Mouse (Mus musculus): Measurements from ENCODE around the gene Fcgr2b. TPM values are rescaled to one million over a fixed set of nuclear protein-coding genes. Genes with fewer than 3 reads are reported as not detected.

Fcgr2b gene
- polyA plus RNA-seq, 1 experiment from 2014 or later, result 0.59 TPM

DNA sequence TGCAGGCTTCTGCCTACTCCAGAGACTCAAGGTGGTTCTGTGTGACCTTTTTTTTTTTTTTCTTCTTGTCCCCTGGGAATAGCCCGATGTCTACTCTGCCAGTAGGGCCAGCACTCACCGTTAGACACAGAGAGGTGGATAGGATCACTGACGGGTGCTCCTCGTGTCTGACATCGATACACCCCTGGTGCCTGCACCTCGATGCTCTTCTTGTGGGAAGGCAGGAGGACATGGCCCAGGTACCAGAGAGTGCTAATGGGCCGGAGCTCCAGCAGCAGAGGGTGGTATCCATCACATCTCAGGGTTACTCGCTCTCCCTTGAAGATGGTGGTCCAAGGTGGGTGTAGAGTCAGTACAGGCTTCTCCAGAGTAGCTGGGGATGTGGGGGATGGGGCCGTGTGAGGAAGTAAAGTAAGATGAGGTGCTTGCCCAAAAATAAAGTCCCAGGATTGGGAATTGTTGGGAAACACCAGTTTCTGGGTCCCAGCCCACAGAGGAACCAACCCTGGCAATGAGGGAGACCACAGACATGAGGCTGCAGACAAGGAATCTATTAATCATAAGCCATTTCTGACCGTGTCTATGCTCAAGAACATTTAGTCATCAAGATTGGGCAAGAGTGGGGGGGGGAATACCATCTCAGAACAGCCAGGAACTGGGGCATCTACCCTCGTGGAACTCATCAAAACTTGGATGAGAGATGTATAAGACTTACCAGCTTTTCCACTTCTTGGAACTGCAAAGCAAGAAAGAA, 64.3 kb downstream of the Fcgr2b start:
- WGBS (ENCODE audit: insufficient replicate concordance), result 73% methylated on average over 11 of the region's 11 CpGs
- no peak overlapping the region for H3K4me2 ChIP-seq
- peaks cover 42% of the 10 kb centered on the region for H3K27me3 ChIP-seq (ENCODE audit: control insufficient read depth, insufficient read depth, low read length)
- no peak overlapping the region for H3K27ac ChIP-seq (ENCODE audit: low read depth, low read length)
- H3K4me1 ChIP-seq (ENCODE audit: control insufficient read depth, insufficient read depth, low read length), result peaks cover 5% of the 10 kb centered on the region
- no peak for ATAC-seq (replicated peaks; ENCODE audit: insufficient number of reproducible peaks, low FRiP score, low TSS enrichment)
- H3K9ac ChIP-seq (ENCODE audit: low read depth, low read length), result no peak overlapping the region
- H3K36me3 ChIP-seq (ENCODE audit: control insufficient read depth, insufficient read depth, low read length), result no peaks in the 10 kb centered on the region
- no peak overlapping the region for H3K4me3 ChIP-seq (ENCODE audit: low read depth, low read length)
- H3K9me3 ChIP-seq (replicated peaks; ENCODE audit: control insufficient read depth, low read length), result no peaks in the 10 kb centered on the region

Other genes with a start within 250 kb of the Fcgr2b start
- 13.7 and 17.0 TPM in 2 replicates for gene Atf6, start 108.8 kb downstream of the Fcgr2b start, polyA plus RNA-seq (2014; fragmentation: Nextera tagmentation; extraction: Ambion mirVana)
- 0.38 and 0.66 TPM in 2 replicates for gene Gm26620, start 91.5 kb downstream of the Fcgr2b start, polyA plus RNA-seq (2014; fragmentation: Nextera tagmentation; extraction: Ambion mirVana)
- gene Dusp12, start 91.0 kb downstream of the Fcgr2b start, polyA plus RNA-seq (2014; fragmentation: Nextera tagmentation; extraction: Ambion mirVana), result 25.6 and 28.0 TPM in 2 replicates
- gene Fcrlb, start 63.6 kb downstream of the Fcgr2b start, polyA plus RNA-seq (2014; fragmentation: Nextera tagmentation; extraction: Ambion mirVana), result not detected in 2 replicates
- gene Fcrla, start 49.0 kb downstream of the Fcgr2b start, polyA plus RNA-seq (2014; fragmentation: Nextera tagmentation; extraction: Ambion mirVana), result 0.36 TPM in 1 of 2 replicates, not detected in the other
- gene Fcgr4, start 42.4 kb upstream of the Fcgr2b start, polyA plus RNA-seq (2014; fragmentation: Nextera tagmentation; extraction: Ambion mirVana), result 0.23 TPM in 1 of 2 replicates, not detected in the other
- 3.8 and 4.4 TPM in 2 replicates for gene Fcgr3, start 88.4 kb upstream of the Fcgr2b start, polyA plus RNA-seq (2014; fragmentation: Nextera tagmentation; extraction: Ambion mirVana)
- 2.7 and 5.6 TPM in 2 replicates for gene Cfap126, start 137.4 kb upstream of the Fcgr2b start, polyA plus RNA-seq (2014; fragmentation: Nextera tagmentation; extraction: Ambion mirVana)
- gene Sdhc, start 174.1 kb upstream of the Fcgr2b start, polyA plus RNA-seq (2014; fragmentation: Nextera tagmentation; extraction: Ambion mirVana), result 426 and 502 TPM in 2 replicates
- gene Mpz, start 174.2 kb upstream of the Fcgr2b start, polyA plus RNA-seq (2014; fragmentation: Nextera tagmentation; extraction: Ambion mirVana), result 0.30 TPM in 1 of 2 replicates, not detected in the other
- 36.2 and 40.0 TPM in 2 replicates for gene Pcp4l1, start 219.7 kb upstream of the Fcgr2b start, polyA plus RNA-seq (2014; fragmentation: Nextera tagmentation; extraction: Ambion mirVana)
- 0.11 and 0.19 TPM in 2 replicates for gene Nr1i3, start 237.4 kb upstream of the Fcgr2b start, polyA plus RNA-seq (2014; fragmentation: Nextera tagmentation; extraction: Ambion mirVana)
- gene Tomm40l, start 246.0 kb upstream of the Fcgr2b start, polyA plus RNA-seq (2014; fragmentation: Nextera tagmentation; extraction: Ambion mirVana), result 44.1 and 53.2 TPM in 2 replicates
- 13.6 and 55.4 TPM in 2 replicates for gene Apoa2, start 248.5 kb upstream of the Fcgr2b start, polyA plus RNA-seq (2014; fragmentation: Nextera tagmentation; extraction: Ambion mirVana)

Data from heart, embryonic 11.5 days (tissue).